Mouse (Mus musculus) kidney, adult 2 months (tissue): ENCODE results near the gene Plau.

ENCODE experiments used
- CTCF ChIP-seq: fragments of 200-500 bp; conservative IDR thresholded peaks from 2 replicates; pipeline ENCODE4 v1.5.1; 2011; ENCODE audit warnings: low read depth, mild to moderate bottlenecking, control low read depth, low read length, moderate library complexity, mixed read lengths; ENCODE audit not compliant: insufficient read depth, insufficient read length
- POLR2A ChIP-seq: fragments of 200-500 bp; IDR thresholded peaks from one replicate; pipeline ENCODE4 v1.6.1; 2011; ENCODE audit warnings: low read depth, low read length, control low read depth

GRCm38 (mm10) chr14:20791511-20792242, 44.8 kb upstream of the Plau start:
- no peak for TF ChIP-seq CTCF
- no peak for TF ChIP-seq POLR2A
